Mouse (Mus musculus) embryo, embryonic 10.5 days (tissue): ENCODE results near the gene Mrpl33.
"Not testable (repeated sequence)": the region's sequence is repeated elsewhere in the genome, so short reads cannot be mapped to it uniquely, and the experiment has no call there.

Experiments
- DNase-seq: peaks from one replicate; pipeline ENCODE4 v3.0.0-alpha.2; 2015; ENCODE audit warnings: low spot score

The Mrpl33 gene

DNA sequence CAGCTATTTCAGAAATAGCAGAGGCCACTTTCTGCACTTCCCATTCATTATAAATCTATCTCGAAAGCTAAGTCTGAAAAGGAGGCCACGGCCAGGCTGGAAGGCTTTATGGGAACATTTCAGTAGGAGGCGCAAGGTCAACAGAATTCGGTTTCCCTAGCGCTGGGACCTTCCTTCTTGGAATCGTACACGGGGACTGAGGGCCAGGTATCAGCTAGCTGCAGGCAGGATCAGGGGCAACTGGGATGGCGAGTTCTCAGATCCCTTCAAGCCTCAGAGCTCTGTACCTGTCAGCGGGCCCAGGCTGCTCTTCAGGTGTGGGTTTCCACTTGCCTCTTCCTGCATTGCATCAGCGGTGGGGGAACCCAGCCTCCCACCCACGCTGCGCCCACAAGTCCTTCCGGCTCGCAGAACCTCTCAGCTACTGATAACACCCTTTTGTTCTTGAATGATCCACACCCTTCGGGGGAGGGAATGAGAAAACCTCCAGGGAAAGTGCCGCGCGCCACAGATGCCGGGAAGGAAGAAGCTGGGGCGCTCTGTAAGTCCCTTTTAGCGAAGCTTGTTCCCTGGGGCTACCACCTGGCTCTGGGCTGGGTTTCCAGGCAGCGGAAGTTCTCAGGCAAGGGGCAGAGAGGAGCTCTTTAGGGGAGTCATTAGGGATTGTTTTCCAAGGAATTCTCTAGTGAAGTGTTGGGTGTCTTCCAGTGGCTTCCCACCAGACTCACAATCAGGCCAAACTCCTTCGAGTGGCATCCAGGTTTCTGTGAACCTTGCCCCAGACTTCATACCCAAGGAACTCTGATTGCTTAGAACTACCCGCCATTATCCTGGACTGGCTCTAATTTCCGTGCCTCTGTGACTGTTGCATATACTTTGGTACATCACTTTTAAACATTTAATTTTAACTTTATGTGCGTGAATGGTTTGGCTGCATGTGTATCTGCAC is at the start of gene Mrpl33:
TSS of gene Mrpl33 (plus strand) at position 455 of the 949 bp plus-strand sequence.
- peak; percentile 72 for DNase-seq

DNA sequence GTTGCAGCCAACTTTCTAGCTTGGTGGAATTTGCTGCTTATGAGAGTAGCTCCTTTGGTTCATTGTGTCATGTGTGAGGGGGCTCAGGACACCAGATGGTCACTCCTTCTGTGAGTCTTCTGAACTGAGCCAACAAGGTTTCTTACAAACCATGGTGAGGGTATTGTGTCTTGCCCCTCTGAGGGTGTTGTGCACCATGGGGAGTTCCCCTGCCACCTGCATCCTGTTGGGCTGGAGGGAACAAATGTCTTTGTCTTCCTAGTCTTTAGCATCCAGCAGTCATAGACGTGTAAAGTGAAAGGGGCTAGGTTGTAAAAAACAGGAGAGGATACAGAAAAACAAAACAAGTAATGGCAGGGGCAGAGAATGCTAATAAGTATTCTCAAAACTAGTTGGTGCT is 37.3 kb upstream of the Mrpl33 start:
- DNase-seq, result no peak

DNA sequence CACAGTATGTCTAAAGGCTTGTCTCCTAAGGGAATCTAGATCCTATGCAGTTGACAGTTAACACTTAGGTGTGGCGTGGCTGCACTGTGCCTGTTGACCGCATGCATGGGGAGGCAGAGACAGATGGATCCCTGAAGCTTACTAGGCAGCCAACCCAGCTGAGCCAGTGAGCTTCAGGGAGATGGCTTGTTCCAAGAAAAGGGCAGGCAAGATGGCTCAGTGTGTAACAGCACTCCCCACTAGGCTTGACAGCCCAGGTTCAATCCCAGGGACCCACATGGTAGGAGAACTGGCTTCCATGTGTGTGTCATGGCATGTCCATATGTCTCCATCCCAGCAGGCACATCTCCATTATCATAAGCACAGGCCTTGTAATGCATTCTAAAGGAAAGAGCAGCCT is 36.4 kb upstream of the Mrpl33 start:
- no peak for DNase-seq

DNA sequence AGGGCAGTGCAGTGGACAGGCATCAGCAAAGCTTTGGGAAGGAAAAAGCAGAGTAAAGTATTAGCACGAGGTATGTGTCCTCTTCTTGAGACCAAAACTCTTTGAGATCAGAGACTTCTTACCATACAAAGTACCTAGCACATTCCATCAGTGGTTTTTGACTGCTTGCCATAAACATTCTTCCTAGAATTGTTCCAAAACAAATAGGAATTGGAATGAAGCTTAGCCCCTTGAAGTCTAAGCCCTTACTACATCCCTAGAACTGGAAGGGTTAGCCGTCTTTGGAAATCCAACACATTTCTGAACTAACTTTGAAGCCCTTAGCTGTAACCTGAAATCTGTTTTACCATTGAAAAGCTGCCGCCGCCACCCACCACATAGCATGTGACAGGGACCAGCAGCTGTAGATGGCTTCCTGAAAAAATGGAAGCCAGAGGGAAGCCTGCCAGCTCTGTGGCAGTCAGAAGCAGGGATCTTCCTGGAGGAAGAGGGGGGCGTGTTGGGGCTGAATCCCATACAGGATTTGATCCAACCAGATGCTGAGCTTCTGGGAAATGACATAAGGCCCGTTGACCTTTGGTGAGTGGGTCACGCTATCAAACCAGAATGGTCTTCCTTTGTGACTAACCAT is 34.6 kb upstream of the Mrpl33 start:
- DNase-seq, result no peak

DNA sequence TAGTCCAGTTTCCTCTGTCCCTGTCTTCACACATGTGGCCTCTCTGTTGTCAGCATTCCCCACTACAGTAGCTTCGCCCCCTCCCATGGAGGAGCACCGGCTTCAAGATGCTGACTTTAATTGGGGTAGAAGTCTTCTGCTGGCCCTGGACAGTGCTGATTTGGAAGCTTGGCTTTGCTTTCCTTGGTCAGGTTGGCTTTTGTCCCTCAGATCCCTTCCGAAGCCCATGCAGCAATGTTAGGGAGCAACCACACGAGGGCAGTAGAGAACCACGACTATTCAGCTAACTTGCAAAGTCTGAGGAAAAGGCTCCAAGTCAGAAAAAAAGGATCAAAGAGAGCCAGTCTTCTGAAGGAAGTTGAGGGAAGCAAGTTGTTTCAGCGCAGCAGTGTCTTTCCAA is 33.2 kb upstream of the Mrpl33 start:
- peak; percentile 92 for DNase-seq

DNA sequence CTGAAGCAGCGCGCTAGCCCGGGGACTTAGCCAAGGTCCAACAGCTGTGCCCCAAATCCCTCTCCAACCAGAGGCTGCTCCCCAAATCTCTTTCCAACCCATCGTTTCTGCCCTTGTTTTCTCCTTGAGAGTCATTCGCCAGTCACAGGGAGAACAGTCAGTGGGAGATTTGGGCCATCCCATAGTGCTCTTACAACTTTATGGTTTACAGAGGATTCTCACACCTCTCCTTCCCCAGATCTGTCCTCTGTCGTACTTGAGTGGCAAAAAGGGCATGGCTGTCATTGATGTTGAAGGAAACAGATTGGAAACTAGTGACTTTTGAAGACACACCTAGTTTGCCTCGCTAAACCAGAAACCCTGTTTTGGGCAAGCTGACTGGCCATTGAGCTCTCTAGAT is 32.8 kb upstream of the Mrpl33 start:
- DNase-seq, result no peak

DNA sequence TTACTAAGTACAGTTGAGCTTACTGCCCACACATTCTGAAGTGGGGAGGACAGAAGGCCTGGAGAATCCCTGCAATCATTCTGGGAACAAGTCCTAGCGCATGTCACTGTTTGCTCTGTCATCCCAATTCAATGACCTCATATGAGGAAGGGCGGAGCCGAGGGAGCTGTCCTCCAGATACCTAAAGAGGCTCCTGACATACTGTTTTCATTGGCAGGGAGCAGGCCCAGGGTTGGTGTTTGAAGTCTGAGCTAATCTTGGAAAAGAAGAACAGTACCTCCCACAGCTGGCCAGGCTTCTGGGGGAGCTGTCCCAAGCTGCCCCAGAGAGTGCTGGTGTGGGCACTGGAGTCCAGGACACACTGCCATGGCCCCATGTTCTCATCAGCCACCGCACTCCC is 31.8 kb upstream of the Mrpl33 start:
- no peak for DNase-seq

DNA sequence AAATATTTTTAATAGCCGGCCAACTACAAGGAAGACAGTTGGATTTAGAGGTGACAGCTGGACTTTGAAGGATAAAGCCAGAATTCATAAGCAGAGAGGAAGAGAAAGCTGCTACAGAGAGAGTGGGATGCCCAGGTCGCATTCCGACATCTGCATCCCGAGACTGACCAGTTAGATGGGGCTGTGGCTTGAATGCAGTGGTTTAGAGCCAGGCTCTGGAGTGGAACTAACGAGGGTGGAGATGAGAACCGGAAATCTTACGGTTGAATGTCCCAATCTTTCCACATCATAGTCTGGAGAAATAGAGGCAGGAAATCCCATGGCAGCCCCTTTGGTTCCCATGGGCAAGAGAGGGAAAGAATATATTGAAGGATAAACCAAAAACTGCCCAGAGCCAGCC is 30.7 kb upstream of the Mrpl33 start:
- no peak for DNase-seq

DNA sequence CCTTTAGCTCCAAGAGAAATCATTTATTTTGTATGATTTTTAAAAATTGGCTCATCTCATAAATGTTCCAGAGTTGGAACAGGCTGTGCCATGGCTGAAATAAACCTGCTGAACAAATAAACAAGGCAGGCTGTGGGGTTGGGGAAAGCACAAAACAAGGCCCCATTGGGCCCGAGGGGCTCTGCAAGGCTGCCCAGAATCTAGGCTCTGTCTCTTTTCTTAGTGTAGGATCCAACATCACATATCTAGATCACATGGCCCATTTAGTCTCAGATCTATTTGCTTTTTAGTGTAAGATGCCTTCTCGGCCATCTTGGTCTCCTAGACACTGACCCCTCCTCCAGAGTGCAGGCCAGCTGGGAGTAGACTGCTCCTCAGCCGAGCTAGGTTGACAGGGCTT is 30.3 kb upstream of the Mrpl33 start:
- no peak for DNase-seq

DNA sequence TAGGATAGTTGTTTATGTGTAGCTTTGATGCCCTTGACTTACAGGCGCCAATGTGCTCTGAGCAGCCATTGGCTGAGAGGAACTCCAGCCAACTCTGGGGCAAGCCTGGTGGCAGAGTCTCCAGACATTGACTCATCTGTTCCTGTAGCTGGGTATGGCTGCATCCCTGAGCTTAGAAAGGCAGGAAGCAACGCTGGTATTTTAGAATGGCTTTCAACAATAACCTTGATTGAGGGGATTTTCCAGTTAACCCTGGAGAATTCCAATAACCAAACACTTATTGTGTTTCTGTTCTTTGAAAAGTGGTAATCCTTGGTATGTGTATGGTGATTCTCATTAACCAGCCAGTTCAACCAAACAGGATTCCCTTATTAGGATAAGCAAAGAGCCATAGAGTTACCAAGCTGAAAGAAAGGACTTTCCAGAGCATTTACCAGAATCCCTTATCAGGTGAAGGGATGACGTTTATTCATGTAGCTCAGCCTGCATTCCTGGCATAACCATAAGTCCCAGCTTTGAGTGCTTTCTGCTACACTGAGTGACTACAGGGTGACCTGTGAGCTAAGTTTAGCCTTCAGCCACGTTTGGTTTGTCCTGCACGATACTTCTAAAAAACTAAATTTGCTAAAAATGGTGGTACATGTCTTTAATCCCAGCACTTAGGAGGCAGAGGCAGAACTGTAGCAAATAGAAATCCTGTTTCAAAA is 28.6 kb upstream of the Mrpl33 start:
- no peak for DNase-seq

DNA sequence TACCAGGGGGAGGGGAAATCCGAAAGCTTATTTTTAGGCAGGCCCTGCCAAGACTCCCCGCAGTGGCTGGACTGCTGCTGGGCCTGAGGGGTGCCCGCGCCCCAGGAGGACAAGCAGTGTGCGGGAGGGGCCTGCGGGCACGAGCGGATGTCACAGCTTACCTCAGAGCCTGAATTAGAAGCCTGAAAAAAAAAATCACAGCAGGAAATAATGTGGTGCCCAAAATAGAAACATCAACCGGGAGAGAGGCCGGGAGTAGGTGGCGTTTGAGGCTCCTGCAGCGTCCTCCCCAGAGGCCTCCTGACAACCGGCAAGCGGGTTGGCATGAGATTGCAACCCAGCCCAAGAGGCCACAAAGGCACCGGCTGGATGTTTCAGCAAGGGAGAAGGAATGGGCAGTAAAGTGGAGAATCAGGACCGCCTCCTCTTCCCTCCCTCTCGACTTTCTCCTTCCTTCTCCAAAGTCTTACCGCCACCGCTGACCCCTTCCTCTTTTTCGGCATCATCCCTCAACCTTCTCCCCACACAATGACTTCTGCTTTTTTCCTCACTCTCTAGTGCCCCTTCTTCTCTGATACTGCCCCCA is 25.6 kb upstream of the Mrpl33 start:
- DNase-seq, result no peak

DNA sequence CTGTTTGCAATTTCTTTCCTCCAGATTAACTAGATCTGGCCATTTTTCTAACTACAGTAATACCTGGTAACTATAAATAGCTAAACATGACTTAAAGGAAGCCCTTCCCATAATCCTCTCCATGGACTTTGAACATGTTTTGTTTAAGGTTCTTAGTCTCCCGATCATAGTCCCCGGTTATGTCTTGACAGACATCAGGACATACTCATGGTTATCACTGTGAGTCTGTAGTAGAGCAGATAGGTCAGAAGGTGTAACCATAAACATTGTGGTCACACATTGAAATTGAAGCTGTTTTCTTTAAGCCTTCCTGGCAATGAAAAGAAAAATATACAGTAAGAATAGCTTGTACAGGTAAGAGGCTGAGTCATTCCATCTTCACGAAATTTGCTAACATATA is 23.0 kb upstream of the Mrpl33 start:
- DNase-seq, result no peak

DNA sequence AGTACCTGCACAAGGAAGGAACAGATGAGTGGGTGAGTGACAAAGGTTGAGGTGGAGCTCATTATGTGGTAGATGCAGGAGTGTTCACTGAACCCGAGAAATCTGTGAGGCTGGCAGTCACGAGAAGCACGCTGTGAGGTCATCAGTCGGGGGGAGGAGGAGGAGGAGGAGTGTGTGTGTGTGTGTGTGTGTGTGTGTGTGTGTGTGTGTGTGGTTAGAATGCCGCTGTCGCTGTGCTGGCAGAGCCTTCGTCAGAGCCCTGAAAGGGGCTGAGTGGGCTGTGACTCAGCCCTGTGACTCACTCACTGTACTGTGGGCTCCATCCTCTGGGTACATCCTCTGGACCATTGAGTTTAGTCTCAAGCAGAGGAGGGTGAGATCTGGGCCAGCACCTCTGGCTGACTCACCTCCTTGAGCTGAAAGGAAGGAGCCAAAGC is 20.2 kb upstream of the Mrpl33 start:
- no peak for DNase-seq

DNA sequence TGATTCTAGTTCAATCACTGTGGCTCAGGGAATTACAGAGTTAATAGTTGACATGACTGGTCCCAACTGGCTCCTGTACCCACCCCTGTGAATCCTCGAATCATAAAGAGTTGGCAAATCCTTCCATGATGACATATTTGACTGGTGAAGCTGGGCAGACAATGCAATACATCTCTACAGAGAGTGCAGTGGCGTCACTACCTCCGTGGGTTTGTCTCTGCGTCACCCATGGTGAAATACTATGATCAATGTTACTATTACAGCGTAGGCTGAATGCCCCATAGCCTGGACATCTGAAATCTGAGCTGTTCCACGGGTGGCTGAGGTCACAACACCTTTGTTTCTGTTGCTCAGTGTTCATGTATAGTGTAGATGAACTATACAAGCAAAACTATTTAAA is 15.5 kb upstream of the Mrpl33 start:
- DNase-seq, result no peak

DNA sequence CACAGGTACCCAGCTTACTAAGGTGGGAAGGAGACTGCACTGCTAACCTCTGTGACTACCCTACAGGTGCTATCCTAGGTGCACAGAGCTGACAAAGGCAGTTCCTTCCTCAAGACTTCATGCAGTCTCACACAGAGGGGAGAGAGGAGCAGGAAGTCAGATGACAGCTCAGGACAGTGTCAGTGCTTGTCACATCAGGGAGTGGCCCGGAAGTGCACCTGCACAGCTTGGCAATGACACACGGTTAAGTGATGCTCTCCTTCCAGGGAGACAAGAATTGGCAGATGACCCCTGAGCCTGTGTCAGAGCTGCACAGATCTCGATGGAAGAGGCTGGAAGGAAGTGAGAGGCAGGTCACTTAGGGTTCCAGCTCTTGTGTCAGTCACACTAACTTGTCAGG is 14.8 kb upstream of the Mrpl33 start:
- no peak for DNase-seq

DNA sequence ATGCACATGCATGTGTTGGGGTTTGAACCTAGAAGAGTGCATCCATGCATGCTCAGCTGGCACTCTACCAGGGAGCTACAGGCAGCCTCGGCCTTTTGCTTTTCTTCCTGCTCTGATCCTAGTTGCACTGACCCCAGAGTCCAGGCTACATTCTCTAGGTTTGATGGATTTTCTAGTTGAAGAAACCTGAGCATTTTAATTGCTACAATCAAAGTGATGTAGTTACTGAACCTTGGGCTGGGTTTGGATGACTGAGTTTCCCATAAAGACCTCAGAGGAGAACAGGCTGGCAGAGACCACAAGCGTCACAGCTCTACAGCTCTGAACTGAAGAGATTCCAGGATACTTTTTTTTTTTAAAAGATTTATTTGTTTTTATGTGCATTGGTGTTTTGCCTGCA is 13.5 kb upstream of the Mrpl33 start:
- no peak for DNase-seq

DNA sequence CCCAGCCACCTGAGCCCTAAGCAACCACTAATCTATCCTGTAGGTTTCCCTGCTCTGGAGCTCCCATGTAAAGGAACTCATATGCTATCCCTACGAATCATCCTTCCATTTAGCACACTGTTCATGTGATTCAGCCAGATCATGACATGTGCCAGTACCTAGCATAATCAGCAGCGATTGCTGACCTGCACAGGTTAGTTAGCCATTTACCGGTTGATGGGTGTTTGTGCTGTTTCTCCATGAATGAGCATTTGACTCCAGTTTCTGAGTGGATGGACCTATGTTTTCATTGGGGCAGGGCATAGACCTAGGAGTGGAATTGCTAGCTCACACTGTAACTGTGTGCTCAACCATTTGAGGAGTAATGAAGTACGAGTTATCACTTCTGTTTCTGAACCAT is 11.2 kb upstream of the Mrpl33 start:
- no peak for DNase-seq

DNA sequence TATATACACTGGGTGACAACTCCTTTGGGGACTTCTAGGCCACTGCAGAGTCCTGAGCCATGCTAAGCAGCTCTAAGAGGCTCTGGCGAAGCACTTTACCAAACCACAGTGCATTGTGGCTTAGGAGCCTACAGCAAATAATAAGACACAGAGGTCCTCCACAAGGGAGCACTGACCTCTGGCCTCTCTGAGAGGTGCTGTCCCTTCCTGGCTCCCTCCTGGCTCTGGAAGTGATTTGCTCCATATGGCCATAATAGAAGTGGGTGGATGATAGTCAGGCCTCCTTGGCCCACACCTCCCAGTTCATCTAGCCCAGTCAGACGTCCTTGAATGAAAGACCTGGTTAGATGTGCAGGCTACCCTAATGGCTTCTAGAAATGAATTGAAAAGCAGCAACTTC is 8.7 kb upstream of the Mrpl33 start:
- DNase-seq, result peak; percentile 43

DNA sequence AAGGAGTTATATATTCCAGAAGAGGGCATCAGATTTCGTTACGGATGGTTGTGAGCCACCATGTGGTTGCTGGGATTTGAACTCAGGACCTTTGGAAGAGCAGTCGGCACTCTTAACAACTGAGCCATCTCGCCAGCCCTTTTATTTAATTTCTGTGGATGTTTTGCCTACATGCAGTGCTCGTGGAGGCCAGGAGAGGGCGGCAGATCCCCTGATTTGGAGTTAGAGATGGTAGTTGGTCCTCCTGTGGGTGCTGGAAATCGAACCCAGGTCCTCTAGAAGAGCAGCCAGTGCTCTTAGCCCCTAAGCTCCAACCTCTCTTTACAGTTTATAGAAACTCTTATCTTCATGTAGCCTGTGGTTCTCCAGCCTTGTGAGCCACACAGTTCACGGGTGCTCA is 8.1 kb upstream of the Mrpl33 start:
- not testable (repeated sequence) for DNase-seq

DNA sequence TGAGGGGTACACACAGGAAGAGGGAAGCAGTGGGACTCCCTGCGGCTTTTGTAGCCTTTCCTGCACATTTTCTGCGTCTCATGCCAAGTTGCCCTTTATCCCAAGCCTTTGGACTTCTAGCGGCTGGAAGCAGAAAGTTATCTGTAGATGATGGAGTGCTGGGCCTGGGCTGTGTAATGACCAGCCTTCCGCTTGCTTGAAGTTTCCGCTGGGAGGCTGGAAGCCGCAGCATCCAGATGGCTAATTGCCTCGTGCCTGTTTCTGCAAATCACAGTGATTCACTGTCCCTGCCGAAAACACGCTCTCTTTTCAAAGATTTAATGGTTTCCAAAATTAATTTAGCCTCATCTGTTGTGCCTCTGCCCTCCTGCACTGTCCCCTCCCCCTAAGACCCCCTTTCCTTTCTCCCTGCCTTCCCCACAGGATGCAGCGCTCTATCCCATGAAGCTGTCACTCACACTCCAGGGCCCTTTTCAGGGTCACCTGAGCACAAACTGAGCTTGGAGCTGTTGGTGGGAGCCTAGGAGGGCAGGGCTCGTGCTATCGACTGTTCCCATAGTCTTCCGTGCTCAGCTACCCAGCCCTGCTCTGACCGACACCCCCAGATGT is 6.9 kb upstream of the Mrpl33 start:
- DNase-seq, result peak; percentile 23

DNA sequence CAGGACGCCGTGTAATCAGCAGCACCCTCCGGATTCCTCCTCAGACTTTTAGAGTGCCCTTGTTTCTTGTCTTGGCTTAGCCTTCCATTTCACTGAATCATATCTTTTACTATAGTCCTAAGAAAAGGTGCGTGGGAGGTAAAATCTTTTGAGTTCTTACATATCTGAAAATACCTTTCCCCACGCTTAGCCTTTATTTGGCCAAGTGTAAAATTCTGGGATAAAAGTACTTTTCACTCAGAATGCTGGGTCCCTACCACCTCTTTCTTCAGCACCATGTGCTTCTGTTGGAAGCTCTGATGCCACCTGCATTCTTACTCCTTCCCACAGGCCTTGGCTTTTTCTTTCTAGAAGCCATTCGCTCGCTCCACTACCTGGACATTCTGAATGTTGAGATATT is 5.6 kb upstream of the Mrpl33 start:
- DNase-seq, result no peak

DNA sequence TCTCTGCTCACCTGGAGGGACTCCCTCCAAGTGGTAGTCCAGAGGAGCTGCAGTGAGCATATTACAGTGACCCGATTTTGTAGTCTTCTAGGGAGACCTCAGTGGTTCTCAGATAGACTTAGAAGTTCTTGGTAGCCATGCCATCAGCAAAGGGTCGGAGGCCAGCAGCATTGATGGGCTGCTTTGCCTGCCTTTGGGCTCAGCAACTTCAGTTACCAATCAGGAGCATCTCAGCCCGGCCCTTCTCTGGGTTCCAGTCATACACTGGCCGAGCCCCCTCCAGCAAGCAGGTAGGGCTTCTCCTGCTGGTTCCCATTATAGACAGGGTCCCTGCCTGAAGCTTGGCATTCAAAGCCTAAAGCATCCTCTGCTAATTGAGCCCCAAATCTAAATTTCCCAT is 867 bp upstream of the Mrpl33 start:
- DNase-seq, result no peak
